Mouse (Mus musculus) layer of hippocampus, adult 8-10 months (tissue): ENCODE results near the gene Ramp2. TPM values are rescaled to one million over a fixed set of nuclear protein-coding genes. Genes with fewer than 3 reads are reported as not detected.

ENCODE experiments used
- DNase-seq, 2 experiments: peaks; one replicate each; pipeline ENCODE4 v3.0.0; 2022; ENCODE audit warnings: low spot score in 2 of 2
- total RNA-seq, 4 experiments: library from RNA; stranded (reverse); gene quantifications; 2 replicates each; pipeline ENCODE4 v1.2.4; 2022

Gene Ramp2
- total RNA-seq, 4 experiments from 2014 or later: 54.2 to 66.0 (median 64.6) TPM

DNA sequence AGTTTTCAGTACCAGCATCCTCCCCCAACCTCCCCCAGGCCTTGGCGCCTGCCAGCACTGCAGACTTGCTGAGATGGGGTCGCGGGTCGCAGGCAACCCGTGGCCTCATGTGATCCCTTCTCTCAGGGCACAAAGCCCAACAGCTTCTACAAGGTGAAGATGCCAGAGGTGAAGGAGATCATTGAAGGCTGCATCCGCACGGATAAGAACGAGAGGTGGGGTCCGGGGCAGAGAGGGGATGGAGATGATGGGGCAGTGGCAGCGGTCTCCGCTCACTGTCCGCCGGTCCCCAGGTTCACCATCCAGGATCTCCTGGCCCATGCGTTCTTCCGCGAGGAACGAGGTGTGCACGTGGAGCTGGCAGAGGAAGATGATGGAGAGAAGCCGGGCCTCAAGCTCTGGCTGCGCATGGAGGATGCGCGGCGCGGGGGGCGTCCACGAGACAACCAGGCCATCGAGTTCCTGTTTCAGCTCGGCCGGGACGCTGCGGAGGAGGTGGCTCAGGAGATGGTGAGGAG, 19.2 kb downstream of the Ramp2 start:
- no peak for DNase-seq

DNA sequence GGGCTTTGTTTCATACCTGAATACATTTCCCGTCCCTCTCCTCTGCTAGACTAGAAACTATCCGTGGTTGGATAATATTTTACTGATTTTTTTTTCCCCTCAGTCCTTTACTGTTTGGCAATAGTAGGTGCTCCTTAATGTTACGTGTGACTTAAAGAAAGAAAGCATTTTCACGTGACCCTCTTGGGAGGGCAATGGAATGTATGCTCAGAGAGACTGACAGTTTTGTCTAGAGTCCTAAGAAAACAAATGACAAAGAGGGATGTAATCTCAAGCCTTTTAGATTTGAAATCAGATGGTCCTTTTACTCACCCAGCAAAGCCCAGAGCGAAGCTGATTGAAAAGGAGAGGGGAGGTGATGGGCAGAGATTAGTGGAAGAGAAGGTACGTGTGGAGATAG, 20.1 kb downstream of the Ramp2 start:
- no peak for DNase-seq

DNA sequence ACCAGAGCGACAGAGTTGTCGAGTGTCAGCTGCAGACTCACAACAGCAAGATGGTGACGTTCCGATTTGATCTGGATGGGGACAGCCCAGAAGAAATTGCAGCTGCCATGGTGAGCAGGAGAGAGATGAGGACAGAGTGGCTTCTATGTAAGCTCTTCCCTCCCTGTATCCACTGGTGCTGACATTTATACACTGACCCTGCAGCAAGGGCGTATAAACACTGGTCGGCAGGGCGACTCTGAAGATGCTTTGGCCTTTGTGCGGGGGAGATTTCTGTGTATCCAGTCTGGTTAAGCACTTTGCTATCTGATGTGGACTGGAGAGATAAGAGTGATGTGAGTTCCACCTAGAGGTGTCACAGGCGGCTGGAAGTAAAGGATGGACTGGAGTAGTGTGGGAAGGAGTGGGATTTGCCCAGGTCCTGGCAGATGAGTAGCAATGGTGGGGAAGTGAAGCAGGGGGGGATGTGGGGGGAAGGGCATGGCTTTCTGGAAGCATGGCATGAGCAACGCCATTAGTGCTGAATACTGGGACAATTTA, 23.8 kb downstream of the Ramp2 start:
- DNase-seq: no peak

DNA sequence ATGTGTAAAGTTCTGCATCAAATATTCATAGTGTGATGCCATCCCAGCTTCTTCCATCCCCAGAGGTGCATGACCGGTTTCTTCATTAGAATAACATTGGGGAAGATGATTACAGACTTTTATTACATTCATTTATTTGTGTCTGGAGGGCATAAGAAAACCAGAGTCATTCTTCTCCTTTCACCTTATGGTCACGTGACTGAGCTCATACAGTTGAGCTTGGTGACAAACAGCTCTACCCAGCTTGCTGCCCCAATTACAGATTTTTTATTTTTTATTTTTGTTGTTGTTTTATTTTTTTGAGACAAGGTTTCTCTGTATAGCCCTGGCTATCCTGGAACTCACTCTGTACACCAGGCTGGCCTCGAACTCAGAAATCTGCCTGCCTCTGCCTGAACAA, 26.6 kb downstream of the Ramp2 start:
- DNase-seq: no peak

DNA sequence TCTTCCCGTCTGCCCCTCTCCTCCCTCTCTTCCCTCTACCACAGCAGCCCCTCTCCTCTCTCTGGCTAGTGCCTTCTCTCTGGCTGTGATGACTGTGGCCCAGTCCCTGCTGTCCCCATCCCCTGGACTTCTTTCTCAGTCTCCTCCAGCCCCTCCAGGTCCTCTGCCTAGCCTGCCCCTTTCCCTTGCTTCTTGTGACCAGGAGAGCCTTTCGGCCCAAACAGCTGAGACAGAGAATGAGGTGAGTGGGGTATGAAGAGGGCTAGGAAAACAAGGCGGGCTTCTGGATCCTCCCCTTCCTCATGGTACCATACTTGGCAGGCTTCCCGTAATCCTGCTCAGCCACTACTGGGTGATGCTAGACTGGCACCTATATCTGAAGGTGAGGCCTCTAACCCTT, 29.5 kb downstream of the Ramp2 start:
- no peak for DNase-seq

DNA sequence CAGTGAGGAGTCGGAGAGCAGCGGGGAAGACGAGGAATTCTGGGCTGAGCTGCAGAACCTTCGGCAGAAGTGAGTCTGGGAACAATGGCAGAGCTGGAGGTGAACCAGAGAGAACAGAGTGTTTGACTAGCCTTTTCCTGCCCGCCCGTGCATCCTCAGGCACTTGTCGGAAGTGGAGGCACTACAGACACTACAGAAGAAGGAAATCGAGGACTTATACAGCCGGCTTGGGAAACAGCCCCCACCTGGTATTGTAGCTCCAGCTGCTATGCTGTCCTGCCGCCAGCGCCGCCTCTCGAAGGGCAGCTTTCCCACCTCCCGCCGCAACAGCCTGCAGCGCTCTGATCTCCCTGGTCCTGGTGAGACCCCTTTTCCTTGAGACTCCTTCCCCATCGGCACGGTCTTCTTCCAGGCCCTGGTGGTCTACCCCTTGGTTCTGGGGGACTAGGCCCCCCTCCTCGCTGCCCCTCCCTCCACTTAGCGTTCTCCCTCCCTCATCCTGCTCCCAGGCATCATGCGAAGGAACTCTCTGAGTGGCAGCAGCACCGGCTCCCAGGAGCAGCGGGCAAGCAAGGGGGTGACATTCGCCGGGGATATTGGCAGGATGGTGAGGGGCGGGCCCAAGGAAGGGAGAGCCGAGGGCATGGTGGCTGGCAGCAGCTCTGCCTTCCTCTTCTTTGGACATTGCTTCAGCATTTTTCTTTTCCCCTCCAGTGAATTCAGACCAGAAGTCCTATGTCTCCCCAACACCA, 30.7 kb downstream of the Ramp2 start:
- no peak for DNase-seq

DNA sequence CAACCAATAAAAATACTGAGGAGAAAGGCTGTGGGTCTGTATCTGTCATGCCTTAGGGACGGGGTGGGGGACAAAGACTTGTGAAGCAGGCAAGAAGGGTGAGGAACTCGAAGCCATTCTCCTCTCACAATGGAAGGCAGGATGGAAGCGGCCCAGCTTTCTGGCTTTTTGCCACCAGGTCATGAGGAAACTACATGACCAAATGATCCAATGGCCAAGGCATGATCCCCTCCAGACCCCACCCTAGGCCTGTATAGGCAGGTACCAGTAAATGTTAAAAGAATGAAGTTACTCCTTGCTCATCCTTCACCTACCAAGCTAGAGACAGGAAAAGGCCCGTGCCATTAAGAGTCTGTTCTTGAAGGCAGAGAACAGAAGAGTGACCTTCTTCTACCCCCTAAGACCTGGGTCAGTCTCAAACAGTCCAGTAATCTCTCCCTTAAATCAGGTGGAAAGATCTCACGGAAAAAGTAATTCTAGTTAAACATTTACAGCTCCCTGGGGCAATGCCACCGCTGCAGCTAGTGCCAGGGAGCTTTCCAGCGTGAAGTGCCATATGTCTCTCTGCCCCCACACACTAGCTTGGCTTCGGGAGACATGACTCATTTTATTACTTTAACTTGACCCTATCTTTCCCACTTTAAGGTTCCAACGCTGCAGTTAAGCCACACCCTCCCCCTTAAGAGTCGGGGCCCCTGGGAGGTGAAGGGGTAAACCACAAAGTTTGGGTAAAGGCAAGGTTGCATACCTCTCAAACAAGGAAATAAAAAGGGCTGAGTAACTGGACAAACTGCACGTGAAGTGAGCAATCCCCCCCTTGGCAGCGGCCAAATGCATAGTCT, 31.8 kb downstream of the Ramp2 start:
- DNase-seq: peak in 1 of 2 experiments; percentile 36

DNA sequence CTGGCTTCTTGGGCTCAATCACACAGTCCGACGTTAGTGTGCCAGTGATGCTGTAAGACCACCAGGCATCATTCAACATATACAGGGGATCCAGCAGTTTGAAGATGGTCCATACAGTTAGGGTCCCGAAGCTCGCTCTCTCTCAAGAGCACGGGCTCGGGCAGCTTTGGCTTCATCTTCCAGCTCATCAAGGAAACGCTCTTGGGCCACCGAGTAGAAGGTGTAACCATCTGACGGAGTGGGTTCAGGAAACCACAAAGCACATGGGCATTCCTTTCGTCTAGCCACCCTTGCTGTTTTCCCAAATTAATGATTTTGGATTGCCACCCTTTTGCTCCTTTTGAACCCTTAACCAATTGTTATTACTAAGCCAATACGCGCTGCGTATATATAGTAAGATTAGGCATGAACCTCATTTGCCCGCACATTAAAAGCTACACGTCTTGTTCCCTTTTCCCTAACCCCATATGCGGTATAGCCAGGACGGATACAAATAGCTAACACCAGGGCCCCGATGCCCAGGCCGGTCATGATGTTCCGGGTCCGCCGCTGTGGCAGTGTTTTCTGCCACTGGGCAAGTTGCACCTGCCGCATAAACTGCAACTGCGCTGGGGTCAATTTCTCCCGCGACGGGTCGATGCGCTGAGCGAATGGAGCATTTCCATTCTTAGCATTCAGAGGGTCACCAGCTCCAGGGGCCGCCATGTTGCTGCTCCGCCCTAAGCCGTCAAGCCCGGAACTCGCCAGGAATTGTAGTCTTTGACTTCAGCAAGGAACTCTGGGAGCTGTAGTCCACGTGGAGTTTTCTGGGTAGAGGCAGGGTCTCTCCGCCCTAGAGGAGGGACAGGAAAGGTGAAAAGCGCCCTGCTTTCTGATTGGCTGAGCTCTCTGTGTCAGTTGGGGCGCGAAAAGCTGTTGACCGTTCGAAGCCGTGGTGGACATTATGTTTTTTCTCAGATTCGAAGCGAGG, 32.7 kb downstream of the Ramp2 start, which contains the start of the genes Cntd1 and Coa3:
Gene Cntd1, plus strand, starts transcription at position 790 of the 970 bp plus-strand sequence.
Gene Coa3, minus strand, starts transcription at position 892 of the 970 bp plus-strand sequence.
- peak; percentile 78 to 82 for DNase-seq

DNA sequence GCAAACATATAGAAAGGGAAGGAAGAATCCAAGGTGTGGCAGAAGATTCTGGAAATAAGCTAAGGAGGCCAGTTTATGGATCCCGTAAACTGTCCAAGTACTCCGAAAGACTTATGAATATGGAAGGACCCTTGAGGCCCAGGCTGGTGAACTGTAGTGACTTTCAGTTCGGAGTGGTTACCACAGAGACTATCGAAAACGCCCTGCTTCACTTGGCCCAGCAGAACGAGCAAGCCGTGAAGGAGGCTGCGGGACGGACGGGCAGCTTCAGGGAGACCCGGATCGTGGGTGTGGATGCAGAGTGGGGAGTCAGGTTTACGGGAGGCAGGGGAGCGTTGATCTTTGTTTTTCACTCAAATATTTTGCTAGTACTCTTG, 33.4 kb downstream of the Ramp2 start:
- DNase-seq: no peak

DNA sequence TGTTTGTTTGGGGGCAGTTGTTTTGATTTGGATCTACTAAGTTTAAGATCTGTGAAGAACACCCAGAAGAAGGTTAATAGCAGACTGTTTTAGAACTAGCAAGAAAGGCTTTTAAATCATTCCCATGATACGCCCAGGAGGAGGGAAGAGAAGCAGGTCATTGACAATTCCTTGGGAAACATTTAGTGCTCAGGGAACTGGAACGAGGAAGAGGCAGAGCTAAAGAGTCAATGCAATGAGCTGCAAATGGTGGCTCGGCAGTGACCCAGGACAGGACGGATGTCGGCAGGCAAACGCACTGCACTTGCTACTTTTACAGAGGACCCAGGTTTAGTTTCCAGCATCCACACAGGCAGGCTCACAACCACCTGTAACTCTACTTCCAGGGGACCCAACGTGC, 35.0 kb downstream of the Ramp2 start:
- DNase-seq: no peak

DNA sequence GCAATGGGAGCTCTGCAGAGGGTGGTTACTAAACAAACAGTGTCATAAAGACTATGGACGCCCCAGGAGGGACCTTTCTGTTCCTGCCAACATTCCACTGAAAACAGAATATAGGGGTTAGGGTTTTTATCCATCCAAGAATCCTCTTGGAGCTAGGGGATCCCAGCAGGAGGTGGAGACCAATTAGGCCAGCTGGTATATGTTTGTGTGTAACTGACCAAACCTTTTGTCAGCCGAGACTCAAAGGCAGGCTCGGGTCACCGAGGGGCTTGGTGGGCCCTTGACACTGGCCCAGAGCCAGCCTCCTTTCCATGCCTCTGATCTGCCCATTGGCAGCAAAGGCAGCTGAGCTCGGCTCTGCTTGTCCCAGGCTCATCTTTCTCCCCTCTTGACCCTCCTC, 37.1 kb downstream of the Ramp2 start:
- no peak for DNase-seq

DNA sequence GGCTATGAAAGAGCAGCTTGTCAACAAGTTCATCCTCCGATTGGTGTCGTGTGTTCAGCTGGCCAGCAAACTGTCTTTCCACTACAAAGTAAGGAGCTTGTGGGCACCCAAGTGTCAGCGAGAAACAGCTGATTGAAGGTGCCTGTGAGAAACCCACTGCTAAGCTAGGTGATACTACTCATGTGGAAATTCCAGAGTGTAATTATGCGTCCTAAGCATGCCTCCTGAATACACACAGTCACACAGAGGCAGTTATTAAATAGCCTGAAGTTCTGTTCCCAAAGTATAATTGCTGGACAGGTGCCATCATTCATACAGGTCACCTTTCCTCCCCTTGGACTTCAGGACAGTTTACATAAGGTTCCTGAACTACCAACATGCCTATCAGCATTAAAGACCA, 38.0 kb downstream of the Ramp2 start:
- DNase-seq: no peak

DNA sequence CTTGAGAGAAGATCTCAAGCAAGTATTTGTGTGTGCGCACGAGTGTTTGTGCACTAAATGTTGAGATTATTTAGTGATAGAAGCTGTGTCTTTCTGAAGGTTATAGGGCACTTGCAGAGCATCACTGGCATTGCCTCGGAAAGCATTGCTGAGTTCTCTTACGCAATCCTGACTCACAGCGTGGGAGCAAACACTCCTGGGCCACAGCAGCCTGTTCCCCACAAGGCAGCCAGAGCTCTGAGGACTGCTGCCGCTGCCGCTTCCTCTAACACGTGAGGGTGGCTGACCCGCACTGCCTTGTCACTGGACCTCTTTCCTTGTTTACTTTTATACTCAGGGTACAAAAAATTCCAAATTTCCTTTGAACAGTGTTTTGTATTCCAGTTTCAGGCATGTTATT, 41.5 kb downstream of the Ramp2 start:
- peak in 1 of 2 experiments; percentile 28 for DNase-seq

DNA sequence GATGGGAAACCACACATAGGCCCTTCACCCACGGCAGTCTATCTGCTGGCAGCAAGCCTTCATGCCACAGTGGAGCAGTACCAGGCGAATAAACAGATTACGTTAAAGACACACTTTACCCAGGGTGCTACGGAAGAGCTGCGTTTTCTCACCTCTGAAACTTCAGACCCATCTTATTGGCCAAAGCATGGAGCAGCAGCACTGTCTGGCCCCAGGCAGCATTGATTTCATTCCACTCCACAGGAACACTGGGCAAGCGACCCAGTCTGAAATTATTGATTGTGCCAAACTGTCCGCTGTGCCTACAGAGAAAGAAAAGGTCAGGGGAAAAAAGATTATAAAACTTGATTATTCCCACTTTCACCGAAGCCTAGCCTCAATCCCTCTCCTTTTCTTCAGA, 45.4 kb downstream of the Ramp2 start:
- DNase-seq: no peak

DNA sequence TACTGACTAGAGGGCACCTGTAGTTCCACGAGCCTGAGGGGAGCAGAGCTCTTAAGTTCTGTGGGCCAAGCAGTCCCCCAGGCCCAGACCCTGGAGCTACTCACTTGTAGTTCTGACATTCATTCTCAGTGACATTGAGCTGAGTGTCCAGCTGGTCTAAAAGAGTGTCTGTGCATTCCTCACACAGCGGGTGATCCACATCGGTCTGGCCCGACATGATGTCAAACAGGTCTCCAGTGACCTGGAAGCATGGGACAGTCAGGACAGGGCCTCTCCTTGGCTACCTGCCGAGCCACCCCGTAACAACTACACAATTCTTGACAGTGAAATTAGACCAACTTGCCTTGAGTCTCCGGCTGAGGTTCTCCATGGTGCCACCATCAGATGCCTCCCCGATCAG, 49.4 kb downstream of the Ramp2 start:
- DNase-seq: no peak

DNA sequence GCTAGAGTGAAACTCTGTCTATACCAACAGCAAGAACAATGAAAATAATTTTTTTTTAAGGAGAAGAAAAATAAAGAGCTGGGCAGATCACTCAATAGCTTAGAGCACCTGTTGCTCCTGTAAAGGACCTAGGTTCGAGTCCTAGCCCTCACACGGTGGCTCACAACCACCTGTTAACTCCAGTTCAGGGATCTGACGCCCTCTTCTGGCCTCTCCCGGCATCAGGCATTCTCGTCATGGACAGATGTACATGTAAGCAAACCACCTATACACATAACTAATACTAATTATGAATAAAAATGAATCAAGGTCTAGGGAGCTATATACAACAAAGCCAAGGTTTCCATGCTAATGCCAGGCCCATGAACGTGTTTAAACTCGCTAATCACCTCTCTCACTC, 55.1 kb downstream of the Ramp2 start:
- no peak for DNase-seq

DNA sequence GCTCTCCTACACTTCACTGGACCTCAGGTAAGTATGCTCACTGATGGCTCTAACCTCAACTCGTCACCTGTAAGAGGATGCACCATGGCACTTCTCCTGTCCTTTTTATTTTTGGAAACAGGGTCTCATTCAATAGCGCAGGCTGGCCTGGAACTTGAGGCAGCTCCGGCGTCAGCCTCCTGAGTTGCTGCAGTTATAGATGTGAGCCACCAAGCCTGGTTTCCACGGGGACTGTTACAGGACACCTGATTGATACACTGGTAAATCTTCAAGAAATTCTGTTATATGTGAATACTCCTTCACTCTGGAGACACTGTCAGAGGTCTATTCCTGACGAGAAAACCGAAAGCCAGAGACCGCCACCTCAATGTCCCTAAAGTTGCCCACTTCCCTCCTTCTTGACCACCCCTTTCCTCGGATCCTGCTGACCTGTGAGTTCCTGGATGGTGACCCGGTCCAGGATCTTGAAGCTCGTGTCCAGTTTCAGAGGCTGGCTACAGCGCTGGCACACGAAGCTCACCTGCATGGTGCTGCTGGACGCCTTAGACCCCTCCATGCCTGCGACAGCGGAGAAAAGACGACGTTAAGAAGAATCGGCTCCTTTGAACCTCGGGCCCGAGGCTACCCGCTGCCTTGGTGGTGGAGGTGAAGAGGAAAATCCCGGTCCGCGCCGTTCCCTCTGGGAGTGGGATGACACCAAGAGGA, 55.6 kb downstream of the Ramp2 start:
- DNase-seq: no peak

DNA sequence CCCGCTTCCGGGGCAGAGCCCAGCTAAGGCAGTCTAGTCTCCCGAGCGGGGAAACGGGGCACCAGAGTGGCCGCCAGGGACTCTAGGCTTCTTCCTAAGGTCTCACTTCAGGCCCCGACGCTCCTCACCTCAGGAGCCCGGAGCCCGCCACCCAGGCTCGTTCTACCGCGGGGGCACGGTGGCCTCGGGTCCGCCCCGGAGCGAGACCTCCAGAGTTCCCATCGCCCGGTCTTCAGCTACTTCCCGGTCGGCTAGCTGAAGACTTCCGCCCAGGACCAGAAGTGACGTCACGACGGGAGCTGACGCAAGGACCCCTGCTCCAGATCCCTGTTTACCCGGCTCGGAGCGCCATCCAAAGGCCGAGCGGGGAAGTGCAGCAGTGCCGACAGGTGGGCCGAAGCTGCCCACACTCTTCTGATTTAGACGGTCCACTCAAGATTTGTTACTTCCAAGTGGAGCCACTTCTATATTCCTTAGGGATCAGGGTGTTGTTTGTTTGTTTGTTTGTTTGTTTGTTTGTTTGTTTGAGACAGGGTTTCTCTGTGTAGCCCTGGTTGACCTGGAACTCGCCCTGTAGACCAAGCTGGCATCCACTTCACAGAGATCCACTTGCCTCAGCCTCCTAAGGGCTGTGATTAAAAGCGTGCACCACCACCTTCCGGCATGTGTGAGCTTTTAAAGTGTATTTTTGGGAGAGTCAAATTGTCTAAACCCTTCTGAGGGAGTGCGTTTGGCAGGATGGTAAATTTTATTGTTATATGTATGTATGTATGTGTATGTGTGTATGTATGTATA, 56.4 kb downstream of the Ramp2 start, which contains the start of gene Becn1:
Gene Becn1, minus strand, starts transcription at position 283 of the 795 bp plus-strand sequence.
- DNase-seq: peak; percentile 94 to 95

DNA sequence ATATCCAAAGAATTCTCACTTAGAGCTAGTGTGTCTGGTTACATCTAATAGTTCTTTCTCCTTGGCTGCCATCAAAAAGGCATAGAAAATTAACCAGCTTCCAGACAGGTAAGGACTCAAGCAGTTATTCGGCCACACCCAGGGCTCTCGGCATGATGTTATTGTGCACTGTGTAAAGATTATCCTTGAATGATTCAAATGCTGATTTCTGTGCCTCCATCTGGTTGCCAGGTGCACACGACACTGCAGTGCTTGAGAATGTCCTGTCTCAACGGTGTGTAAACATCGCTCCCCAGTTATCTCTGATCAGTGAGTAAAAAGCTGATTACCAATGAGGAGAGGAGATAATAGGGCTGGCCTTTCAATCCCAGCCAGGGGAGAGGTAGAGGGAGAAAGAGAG, 61.9 kb downstream of the Ramp2 start:
- DNase-seq: no peak
